Mouse (Mus musculus) 3134 (cell line): ENCODE measurements around the gene Defb48.

Source experiments
- DNase-seq: peaks from one replicate; pipeline ENCODE4 v3.0.0-alpha.2; 2011; ENCODE audit warnings: low spot score; ENCODE audit not compliant: insufficient read length; ENCODE audit errors: extremely low read depth

Defb48 gene

DNA sequence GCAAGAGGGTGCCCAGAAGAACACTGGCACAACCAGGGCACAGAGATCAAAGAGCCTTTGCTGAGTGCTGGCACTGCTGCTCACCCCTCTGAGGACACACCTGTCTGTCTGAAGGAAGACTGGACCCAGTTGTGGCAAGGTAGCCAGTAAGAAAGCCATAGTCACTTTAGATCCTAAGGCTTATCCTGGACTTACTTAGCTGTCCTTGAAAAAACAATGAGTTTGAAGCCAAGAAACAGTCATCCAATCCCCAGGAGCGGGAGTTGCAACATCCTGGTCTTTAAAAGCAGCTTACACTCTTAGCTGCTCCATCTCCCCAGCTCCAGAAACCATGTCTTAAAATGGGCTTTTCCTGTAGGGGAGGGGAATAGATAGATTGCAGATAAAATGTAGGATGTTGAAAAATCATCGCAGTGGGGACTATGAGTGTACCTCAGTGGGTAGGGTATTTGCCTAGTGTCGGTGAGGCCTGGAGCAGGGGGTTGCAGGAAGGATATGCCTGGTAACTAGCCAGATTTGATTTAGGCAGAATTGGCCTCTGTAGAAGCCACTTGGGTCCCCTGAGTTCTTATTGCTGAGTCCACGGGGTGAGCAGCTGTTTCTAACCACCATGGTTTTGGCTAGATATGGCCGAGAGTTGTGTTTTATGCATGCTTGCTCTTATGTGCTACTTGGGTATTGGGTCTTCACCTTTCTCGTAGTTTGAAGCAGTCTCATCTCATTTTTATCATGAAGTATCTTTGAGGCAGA lies 47.5 kb downstream of the Defb48 start:
- DNase-seq = no peak

DNA sequence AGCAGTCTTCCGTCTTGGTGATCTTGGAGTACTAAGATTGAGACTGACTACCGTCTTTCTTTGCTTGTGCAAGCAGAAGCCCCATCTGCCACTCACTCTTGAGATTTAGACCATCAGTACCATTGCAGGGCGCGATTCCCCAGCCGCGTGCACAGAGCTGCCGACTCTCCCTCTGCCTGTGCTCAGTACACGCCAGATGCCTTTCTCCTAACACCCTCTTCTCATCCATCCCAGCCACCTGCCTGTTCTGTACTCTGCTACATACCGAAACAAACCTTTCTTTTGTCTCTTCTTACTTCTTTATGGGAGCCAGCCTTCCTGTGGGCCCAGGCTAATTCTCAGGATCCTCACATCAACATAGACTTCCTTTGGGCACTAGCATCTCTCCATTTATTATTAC lies 48.9 kb downstream of the Defb48 start:
- DNase-seq = no peak

DNA sequence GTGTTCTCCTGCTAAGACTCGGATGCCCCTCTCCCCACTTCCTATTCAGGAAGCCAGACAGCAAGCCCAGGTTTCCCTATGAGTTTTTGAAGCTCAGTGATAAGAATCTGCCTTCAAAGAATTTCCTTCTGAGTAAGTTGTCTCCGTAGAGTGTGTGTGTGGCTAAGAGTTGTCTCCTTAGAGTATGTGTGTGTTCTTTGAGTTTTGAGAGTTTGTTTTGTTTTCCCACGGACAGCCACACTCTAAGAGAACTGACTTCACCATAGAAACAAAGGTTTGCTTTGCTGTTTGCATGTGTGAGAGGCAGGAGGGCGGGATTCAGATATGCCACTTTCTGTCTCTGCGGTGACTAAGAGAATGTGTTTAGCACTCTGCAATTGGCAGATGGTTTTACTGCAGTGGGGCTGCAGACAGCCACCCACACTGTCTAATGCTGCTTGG lies 56.2 kb downstream of the Defb48 start:
- no peak for DNase-seq
